10 mouse cellular contexts compared by ENCODE assay signal in genomic region chr7:99813394-99813793, GRCm38 (mm10). TPM values are rescaled to one million over a fixed set of nuclear protein-coding genes. Genes with fewer than 3 reads are reported as not detected.
DNase-seq lines count a peak whose midpoint lies in the region; ATAC-seq and TF ChIP-seq lines count a peak whose summit lies in the region.
"Had no signal": no experiment of that assay in that cellular context is flagged by ENCODE, and none has a peak within 500 bp of the region (broad histone marks: within the 10 kb centered on the region; RNA-seq: fewer than 3 reads in every experiment).

No protein-coding gene starts in this region.

- ATAC-seq in CD4-positive, CD25-positive, alpha-beta regulatory T cell, adult 4 months: no peak
- no peak for ATAC-seq in liver, postnatal 0 days
- ATAC-seq in intestine, embryonic 16.5 days: no peak

- H3K27me3 ChIP-seq in liver, postnatal 0 days (ENCODE audit: insufficient read depth, low read length): no peaks in the 10 kb centered on the region
- H3K27me3 ChIP-seq in intestine, embryonic 16.5 days (replicated peaks; ENCODE audit: control insufficient read depth, insufficient read depth, low read length): no peaks in the 10 kb centered on the region

- H3K36me3 ChIP-seq in liver, postnatal 0 days (replicated peaks; ENCODE audit: insufficient read depth, low read length): peaks cover 17% of the 10 kb centered on the region; the same call in 1 of the 2 replicates
- H3K36me3 ChIP-seq in intestine, embryonic 16.5 days (ENCODE audit: control insufficient read depth, insufficient read depth, low read length): peaks cover 19% of the 10 kb centered on the region

- no peak overlapping the region for H3K9ac ChIP-seq in liver, postnatal 0 days (replicated peaks)
- H3K9ac ChIP-seq in intestine, embryonic 16.5 days (ENCODE audit: low read depth, low read length): no peak overlapping the region

- peak; percentile 80 for DNase-seq in CD4-positive, CD25-positive, alpha-beta regulatory T cell, adult 2 months (ENCODE audit: low read depth, low spot score)
- DNase-seq in left cerebral cortex, adult 18-20 months (ENCODE audit: low spot score in 2 of 2): peak; percentile 39 to 54
- no peak for DNase-seq in left cerebral cortex, postnatal 25 days (ENCODE audit: low spot score in 2 of 2)
- peak; percentile 58 for DNase-seq in brain, adult 2 months (ENCODE audit: low read depth, low spot score)
- peak; percentile 65 for DNase-seq in liver, postnatal 0 days
- peak; percentile 77 for DNase-seq in thymus, postnatal 14 days

- intact Hi-C loops in left cerebral cortex, postnatal 25 days (cut with DNase I): loop anchor here (1.0 kb wide), 1 partner anchor 63 kb away; no protein-coding TSS in a partner anchor

- no peak overlapping the region for H3K4me3 ChIP-seq in liver, postnatal 0 days (ENCODE audit: low read depth, low read length)
- no peak overlapping the region for H3K4me3 ChIP-seq in intestine, embryonic 16.5 days (ENCODE audit: low read length)
- H3K4me3 ChIP-seq: erythroblast, embryonic 14.5 days had no signal

- no peak for TF ChIP-seq EP300 in liver, postnatal 0 days (IDR thresholded peaks at IDR 0.05; ENCODE audit: low read depth)

- TF ChIP-seq CTCF in liver, postnatal 0 days (IDR thresholded peaks at IDR 0.05; ENCODE audit: low read depth): peak; percentile 84

- H3K4me2 ChIP-seq in liver, postnatal 0 days (ENCODE audit: low read depth, low read length): no peak overlapping the region
- no peak overlapping the region for H3K4me2 ChIP-seq in intestine, embryonic 16.5 days (ENCODE audit: low read depth, low read length)

- no peak overlapping the region for H3K27ac ChIP-seq in liver, postnatal 0 days (ENCODE audit: low read depth)
- H3K27ac ChIP-seq in intestine, embryonic 16.5 days (ENCODE audit: low read length): no peak overlapping the region

- no peaks in the 10 kb centered on the region for H3K9me3 ChIP-seq in liver, postnatal 0 days (ENCODE audit: low read length)
- H3K9me3 ChIP-seq in intestine, embryonic 16.5 days (ENCODE audit: control insufficient read depth, low read length): peaks cover 11% of the 10 kb centered on the region; the same call in 1 of the 2 replicates

- H3K4me1 ChIP-seq in liver, postnatal 0 days (ENCODE audit: insufficient read depth): peaks cover 5% of the 10 kb centered on the region
- no peaks in the 10 kb centered on the region for H3K4me1 ChIP-seq in intestine, embryonic 16.5 days (ENCODE audit: control insufficient read depth, insufficient read depth, low read length)

- WGBS in liver, postnatal 0 days (ENCODE audit: insufficient replicate concordance): 93% methylated on average over 11 of the region's 11 CpGs
- 91% methylated on average over 11 of the region's 11 CpGs for WGBS in intestine, embryonic 16.5 days

RNA-seq across cellular contexts. Expression of gene Neu3, which starts 14.8 kb away (rescaled TPM):
- polyA plus RNA-seq in CD4-positive, CD25-positive, alpha-beta regulatory T cell, adult 4 months (2017; shearing (Covaris generic)): 10 to 100 TPM; 27.5 to 34.8 TPM
- total RNA-seq in left cerebral cortex, adult 18-20 months (2021): 1 to 10 TPM; 2.3 to 3.0 TPM
- total RNA-seq in left cerebral cortex, postnatal 25 days (2021): 1 to 10 TPM; 2.8 to 2.9 TPM
- 2.4 and 2.9 TPM in 2 replicates for polyA plus RNA-seq in liver, postnatal 0 days (2015; fragmentation: Nextera tagmentation; extraction: Ambion mirVana)
- polyA plus RNA-seq in intestine, embryonic 16.5 days (2015; fragmentation: Nextera tagmentation; extraction: Ambion mirVana): 6.0 and 7.2 TPM in 2 replicates

RNA-seq across cellular contexts. Expression of gene Xrra1, which starts 45.5 kb away (rescaled TPM):
- under 1 TPM in 1 of 2 experiments, not detected in 1; 0.39 TPM for polyA plus RNA-seq in CD4-positive, CD25-positive, alpha-beta regulatory T cell, adult 4 months (2017; shearing (Covaris generic))
- 1 to 10 TPM in 1 of 2 experiments, under 1 TPM in 1; 0.87 to 1.2 TPM for total RNA-seq in left cerebral cortex, adult 18-20 months (2021)
- total RNA-seq in left cerebral cortex, postnatal 25 days (2021): 1 to 10 TPM in 1 of 2 experiments, under 1 TPM in 1; 0.78 to 1.2 TPM
- polyA plus RNA-seq in liver, postnatal 0 days (2015; fragmentation: Nextera tagmentation; extraction: Ambion mirVana): 0.04 and 0.07 TPM in 2 replicates
- 0.11 and 0.12 TPM in 2 replicates for polyA plus RNA-seq in intestine, embryonic 16.5 days (2015; fragmentation: Nextera tagmentation; extraction: Ambion mirVana)

RNA-seq across cellular contexts. Expression of gene Spcs2, which starts 49.9 kb away (rescaled TPM):
- 100 to 1,000 TPM; 466 to 576 TPM for polyA plus RNA-seq in CD4-positive, CD25-positive, alpha-beta regulatory T cell, adult 4 months (2017; shearing (Covaris generic))
- 10 to 100 TPM; 86.3 to 96.7 TPM for total RNA-seq in left cerebral cortex, adult 18-20 months (2021)
- total RNA-seq in left cerebral cortex, postnatal 25 days (2021): 100 to 1,000 TPM in 1 of 2 experiments, 10 to 100 TPM in 1; 93.5 to 102 TPM
- polyA plus RNA-seq in liver, postnatal 0 days (2015; fragmentation: Nextera tagmentation; extraction: Ambion mirVana): 156 and 165 TPM in 2 replicates
- 393 and 423 TPM in 2 replicates for polyA plus RNA-seq in intestine, embryonic 16.5 days (2015; fragmentation: Nextera tagmentation; extraction: Ambion mirVana)

RNA-seq across cellular contexts. Expression of gene Olfr521, which starts 50.1 kb away (rescaled TPM):
- not detected for polyA plus RNA-seq in CD4-positive, CD25-positive, alpha-beta regulatory T cell, adult 4 months (2017; shearing (Covaris generic))
- not detected for total RNA-seq in left cerebral cortex, adult 18-20 months (2021)
- not detected for total RNA-seq in left cerebral cortex, postnatal 25 days (2021)
- polyA plus RNA-seq in liver, postnatal 0 days (2015; fragmentation: Nextera tagmentation; extraction: Ambion mirVana): not detected in 2 replicates
- polyA plus RNA-seq in intestine, embryonic 16.5 days (2015; fragmentation: Nextera tagmentation; extraction: Ambion mirVana): not detected in 2 replicates
- polyA plus RNA-seq: erythroblast, embryonic 14.5 days; limb, embryonic 14.5 days had no signal

Comparison
In these comparisons a context has a peak if more than half of its experiments do, and no peak if none do; other contexts are left out.
1. DNase-seq: peak in CD4-positive, CD25-positive, alpha-beta regulatory T cell, adult 2 months (single experiment), left cerebral cortex, adult 18-20 months (2 of 2), brain, adult 2 months (single experiment), liver, postnatal 0 days (single experiment) and thymus, postnatal 14 days (single experiment); none in left cerebral cortex, postnatal 25 days (0 of 2).